Mouse (Mus musculus) neural tube, embryonic 12.5 days (tissue): ENCODE data around the gene Uqcc3. TPM values are rescaled to one million over a fixed set of nuclear protein-coding genes. Genes with fewer than 3 reads are reported as not detected.
"Not testable (repeated sequence)": the region's sequence is repeated elsewhere in the genome, so short reads cannot be mapped to it uniquely, and the experiment has no call there.

ENCODE experiments used
- ATAC-seq: fragments of 200-750 bp; cut with Nextera tagmentation; 2 replicates; pipeline ENCODE4 v1.8.0; 2017; ENCODE audit warnings: low read depth, mild to moderate bottlenecking, moderate TSS enrichment, moderate library complexity; ENCODE audit not compliant: low FRiP score
- H3K27ac ChIP-seq: fragments of 300-500 bp; sonication (generic); 2 replicates; pipeline ENCODE4 v1.5.1; 2016
- H3K27me3 ChIP-seq: fragments of 300-500 bp; sonication (generic); replicated peaks from 2 replicates; pipeline ENCODE4 v1.6.1; 2016; ENCODE audit warnings: mild to moderate bottlenecking
- H3K36me3 ChIP-seq: fragments of 300-500 bp; sonication (generic); 2 replicates; pipeline ENCODE4 v1.6.1; 2016; ENCODE audit warnings: mild to moderate bottlenecking
- H3K4me1 ChIP-seq: fragments of 300-500 bp; sonication (generic); 2 replicates; pipeline ENCODE4 v1.6.1; 2016
- H3K4me2 ChIP-seq: fragments of 300-500 bp; sonication (generic); replicated peaks from 2 replicates; pipeline ENCODE4 v1.6.1; 2016; ENCODE audit warnings: mild to moderate bottlenecking
- H3K4me3 ChIP-seq: fragments of 300-500 bp; sonication (generic); 2 replicates; pipeline ENCODE4 v1.5.1; 2016
- H3K9ac ChIP-seq: fragments of 300-500 bp; sonication (generic); 2 replicates; pipeline ENCODE4 v1.6.1; 2016; ENCODE audit warnings: mild to moderate bottlenecking
- H3K9me3 ChIP-seq: fragments of 300-500 bp; sonication (generic); 2 replicates; pipeline ENCODE4 v1.6.1; 2016; ENCODE audit warnings: mild to moderate bottlenecking
- WGBS: fragments of 180-500 bp; shearing (Covaris S2); methylation state at CpG from one replicate; pipeline ENCODE4 v1.1.7; 2016; 5-methylcytosine and 5-hydroxymethylcytosine counted together
- polyA plus RNA-seq: library from polyadenylated mRNA; unstranded; fragments of >200 nt; fragmentation: Nextera tagmentation; extraction: Ambion mirVana; gene quantifications from 2 replicates; pipeline ENCODE4 v1.2.1, GENCODE M21; 2016

Uqcc3 gene
- polyA plus RNA-seq, 1 experiment from 2014 or later, result 66.0 TPM

DNA sequence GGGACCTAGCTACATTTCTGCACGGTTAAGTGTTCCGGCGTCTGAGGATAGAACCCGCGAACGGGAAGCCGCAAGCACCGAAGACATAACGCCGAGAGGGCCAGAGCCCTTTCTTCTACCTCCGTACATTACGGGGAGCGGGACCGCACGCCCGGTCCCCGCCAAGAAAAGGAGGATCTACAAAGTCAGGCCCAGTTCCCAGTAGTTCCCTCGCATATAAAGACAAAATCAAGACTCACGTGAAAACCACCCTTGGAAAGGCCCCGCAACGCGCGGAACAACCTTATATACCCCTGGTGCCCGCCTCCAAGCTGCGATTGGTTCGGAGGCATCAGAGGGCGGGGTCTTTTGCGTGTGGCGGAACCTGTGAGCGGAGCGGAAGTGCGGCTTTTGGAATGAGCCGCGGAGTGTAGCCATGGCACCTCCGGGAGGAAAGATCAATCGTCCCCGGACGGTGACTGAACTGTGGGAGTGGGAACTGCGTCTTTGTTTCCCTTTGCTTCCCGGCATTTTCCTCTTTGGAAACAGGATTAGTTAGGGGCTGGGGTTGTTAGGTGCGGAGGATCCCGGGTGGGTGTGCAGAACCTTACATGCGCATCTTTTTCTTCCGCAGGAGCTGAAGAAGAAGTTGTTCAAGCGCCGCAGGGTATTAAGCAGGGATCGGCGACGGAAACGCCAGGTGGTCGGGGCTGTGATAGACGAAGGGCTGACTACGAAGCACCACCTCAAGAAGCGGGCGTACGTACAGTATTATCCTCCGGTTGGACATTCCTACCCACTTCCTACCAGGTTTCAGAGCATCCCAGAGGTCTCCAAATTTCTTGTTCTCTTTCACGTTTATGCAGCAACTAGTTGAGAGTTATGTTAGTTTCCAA lies 8.0 kb upstream of the Uqcc3 start, which contains the start of the genes 1810009A15Rik and Gm49416:
Gene 1810009A15Rik, plus strand, starts transcription at position 343 of the 875 bp plus-strand sequence.
Gene Gm49416, plus strand, starts transcription at position 416 of the 875 bp plus-strand sequence.
- peak within 1 kb of the TSS; percentile 75 for H3K9ac ChIP-seq
- H3K9me3 ChIP-seq, result no peaks in the 10 kb centered on the region
- H3K4me2 ChIP-seq, result peak within 1 kb of the TSS; percentile 79
- peak; percentile 95 for ATAC-seq
- peak within 1 kb of the TSS; percentile 57 for H3K4me3 ChIP-seq
- H3K27ac ChIP-seq, result peak within 1 kb of the TSS; percentile 67
- under 1% methylated on average over 58 of the region's 58 CpGs for WGBS
- peaks cover 11% of the 10 kb centered on the region for H3K36me3 ChIP-seq
- H3K27me3 ChIP-seq, result no peaks in the 10 kb centered on the region
- peaks cover 15% of the 10 kb centered on the region for H3K4me1 ChIP-seq

DNA sequence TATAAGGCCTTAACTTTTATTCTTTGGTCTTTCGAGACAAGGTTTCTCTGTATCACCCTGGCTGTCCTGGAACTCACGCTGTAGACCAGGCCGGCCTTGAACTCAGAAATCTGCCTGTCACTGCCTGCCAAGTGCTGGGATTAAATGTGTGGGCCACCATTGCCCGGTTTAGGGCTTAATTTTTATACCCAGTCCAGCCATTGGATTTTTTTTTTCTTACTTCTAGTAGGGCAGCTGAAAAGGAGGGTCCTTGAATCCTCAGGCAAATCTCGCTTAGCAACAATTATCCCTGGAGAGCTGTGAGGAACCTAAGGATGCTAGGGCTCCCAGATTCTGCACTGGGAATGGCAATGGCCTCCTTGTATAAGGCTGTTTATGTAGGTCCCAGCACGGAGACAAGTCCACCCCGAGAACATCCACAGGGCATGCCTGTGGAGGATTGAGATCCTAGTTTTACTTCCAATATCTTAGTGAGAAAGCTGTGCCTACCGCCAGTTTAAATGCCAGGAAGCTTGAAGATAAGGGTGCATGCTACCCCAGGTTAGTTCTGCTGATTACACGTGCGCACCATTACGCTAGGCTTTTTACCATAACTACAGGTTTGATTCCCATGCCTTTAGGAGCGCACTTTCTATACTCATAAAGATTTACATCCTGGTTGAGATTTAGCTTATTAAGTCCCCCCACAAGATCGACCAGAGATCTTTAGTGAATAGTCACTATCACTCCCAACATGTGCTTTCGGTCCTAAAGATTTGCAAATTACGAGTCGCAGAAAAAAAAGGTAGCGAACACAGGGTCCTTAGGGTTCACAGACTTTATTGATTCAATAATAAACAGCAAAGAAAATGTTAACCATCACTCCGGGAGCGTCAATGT lies 7.1 kb upstream of the Uqcc3 start:
- H3K27ac ChIP-seq, result peak overlapping the region; percentile 12; the same call in 1 of the 2 replicates
- no peaks in the 10 kb centered on the region for H3K27me3 ChIP-seq
- ATAC-seq, result no peak; the same call in 1 of the 2 replicates
- peak overlapping the region; percentile 57 for H3K4me3 ChIP-seq
- peak overlapping the region; percentile 79 for H3K4me2 ChIP-seq
- WGBS, result 13% methylated on average over 19 of the region's 19 CpGs
- H3K9me3 ChIP-seq, result no peaks in the 10 kb centered on the region
- H3K36me3 ChIP-seq, result peaks cover 11% of the 10 kb centered on the region
- H3K4me1 ChIP-seq, result peaks cover 12% of the 10 kb centered on the region
- peak overlapping the region; percentile 75 for H3K9ac ChIP-seq

DNA sequence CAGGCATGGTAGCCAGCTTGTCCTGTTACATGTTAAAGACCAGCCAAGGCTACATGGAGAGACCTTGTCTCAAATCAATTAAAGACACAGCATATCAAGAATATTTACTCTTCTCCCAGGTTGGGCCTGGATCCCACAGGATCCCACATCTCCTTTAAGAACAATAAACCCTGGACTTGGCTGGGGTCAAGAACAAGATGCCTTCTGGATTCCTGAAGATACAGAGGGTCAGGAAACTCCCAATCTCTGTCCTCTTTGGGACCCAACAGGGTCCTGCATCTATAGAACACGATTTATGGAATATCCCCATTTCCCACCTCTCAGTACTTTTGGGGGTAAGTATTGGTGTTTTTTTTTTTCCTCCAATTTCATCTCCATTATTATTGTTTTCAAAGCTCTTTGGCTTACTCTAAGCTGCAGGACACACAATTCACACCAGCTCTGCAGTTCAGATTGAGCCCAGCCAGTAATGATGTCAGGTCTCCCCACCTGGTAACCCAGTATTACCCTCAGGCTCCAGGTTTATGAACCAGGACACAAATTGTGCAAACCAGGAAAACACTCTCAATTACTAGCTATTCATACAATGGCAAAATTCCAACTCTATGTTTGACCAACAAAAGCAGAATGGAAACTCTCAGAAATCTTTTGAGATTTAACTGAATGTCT lies 6.3 kb upstream of the Uqcc3 start:
- peaks cover 12% of the 10 kb centered on the region for H3K4me1 ChIP-seq
- H3K4me3 ChIP-seq, result no peak overlapping the region
- H3K9me3 ChIP-seq, result no peaks in the 10 kb centered on the region
- H3K27ac ChIP-seq, result no peak overlapping the region
- H3K4me2 ChIP-seq, result peak overlapping the region; percentile 79
- no peaks in the 10 kb centered on the region for H3K27me3 ChIP-seq
- no peak for ATAC-seq
- H3K36me3 ChIP-seq, result peaks cover 11% of the 10 kb centered on the region
- WGBS, result 54% methylated on average over 1 of the region's 1 CpGs
- no peak overlapping the region for H3K9ac ChIP-seq

DNA sequence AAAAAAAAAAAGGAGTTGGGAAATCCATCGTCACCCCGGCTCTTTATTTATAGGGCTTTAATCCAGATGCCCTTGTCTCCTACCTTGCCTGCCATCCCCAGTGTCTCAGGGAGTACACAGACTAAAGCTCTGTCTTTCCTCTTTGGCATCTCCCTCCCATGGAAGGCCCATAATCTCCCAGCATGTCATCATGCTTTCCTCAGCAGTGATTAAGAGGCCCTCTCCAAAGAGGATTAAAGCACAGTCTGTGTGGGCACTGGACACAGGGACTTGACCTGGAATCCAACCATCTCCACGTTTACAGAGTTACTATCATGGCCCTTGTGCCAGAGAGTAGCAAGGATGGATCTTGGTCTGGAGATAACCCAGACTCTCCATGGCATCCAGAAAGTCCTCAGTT lies 2.9 kb upstream of the Uqcc3 start, which contains the start of the genes Lbhd1 and Gm49403:
Gene Lbhd1, plus strand, starts transcription at position 117 of the 400 bp plus-strand sequence.
Gene Gm49403, plus strand, starts transcription at position 315 of the 400 bp plus-strand sequence.
- 73% methylated on average over 3 of the region's 3 CpGs for WGBS
- Histone ChIP-seq H3K4me2 (no peak within 1 kb of the TSS), H3K4me1 (peaks cover 17% of the 10 kb centered on the region), H3K9ac (no peak within 1 kb of the TSS), H3K9me3 (no peaks in the 10 kb centered on the region), H3K36me3 (no peaks in the 10 kb centered on the region), H3K4me3 (no peak within 1 kb of the TSS), H3K27me3 (no peaks in the 10 kb centered on the region), H3K27ac (no peak within 1 kb of the TSS)
- ATAC-seq, result no peak

DNA sequence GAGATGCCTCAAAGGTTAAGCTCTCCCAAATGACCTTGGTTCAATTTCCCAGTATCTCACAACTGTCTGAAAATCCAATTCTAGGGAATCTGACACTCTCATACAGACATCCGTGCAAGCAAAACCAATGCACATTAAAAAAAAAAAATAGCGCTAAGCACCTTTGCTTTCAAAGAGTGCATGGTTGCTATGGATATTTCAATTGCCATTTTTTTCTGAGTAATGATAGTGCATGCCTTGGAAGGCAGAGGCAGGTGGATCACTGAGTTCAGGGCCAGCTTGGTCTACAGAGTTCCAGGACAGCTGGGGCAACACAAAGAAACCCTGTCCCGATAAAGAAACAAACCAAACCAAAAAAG lies 290 bp upstream of the Uqcc3 start:
- Histone ChIP-seq H3K4me2 (peak overlapping the region; percentile 77), H3K4me3 (peak overlapping the region; percentile 64), H3K36me3 (peaks cover 10% of the 10 kb centered on the region), H3K27me3 (no peaks in the 10 kb centered on the region), H3K27ac (no peak overlapping the region; the same call in 1 of the 2 replicates), H3K9ac (no peak overlapping the region), H3K9me3 (no peaks in the 10 kb centered on the region), H3K4me1 (0 out of 2 replicates have a peak, but pooled peaks cover 9% of the 10 kb centered on the region)
- WGBS, result 29% methylated on average over 3 of the region's 3 CpGs
- no peak; the same call in 1 of the 2 replicates for ATAC-seq

DNA sequence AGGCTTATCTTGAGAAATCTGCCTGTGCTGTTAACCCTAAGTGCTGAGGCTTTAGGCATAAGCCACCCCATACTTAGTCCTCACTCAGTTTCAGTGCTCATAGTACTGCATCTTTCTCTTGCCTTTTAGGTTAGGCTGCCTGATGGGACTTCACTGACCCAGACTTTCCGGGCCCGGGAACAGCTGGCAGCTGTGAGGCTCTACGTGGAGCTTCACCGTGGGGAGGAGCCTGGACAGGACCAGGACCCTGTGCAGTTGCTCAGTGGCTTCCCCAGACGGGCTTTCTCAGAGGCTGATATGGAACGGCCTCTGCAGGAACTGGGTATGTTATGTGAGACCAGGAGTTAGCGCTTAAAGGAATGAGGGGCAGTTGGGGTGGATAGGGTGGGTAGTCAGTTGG lies 5.7 kb downstream of the Uqcc3 start:
- WGBS, result 94% methylated on average over 7 of the region's 7 CpGs
- Histone ChIP-seq H3K27ac (no peak overlapping the region), H3K36me3 (peaks cover 39% of the 10 kb centered on the region), H3K9ac (no peak overlapping the region), H3K9me3 (no peaks in the 10 kb centered on the region), H3K4me2 (no peak overlapping the region), H3K27me3 (no peaks in the 10 kb centered on the region), H3K4me3 (no peak overlapping the region), H3K4me1 (peaks cover 15% of the 10 kb centered on the region)
- ATAC-seq, result no peak

DNA sequence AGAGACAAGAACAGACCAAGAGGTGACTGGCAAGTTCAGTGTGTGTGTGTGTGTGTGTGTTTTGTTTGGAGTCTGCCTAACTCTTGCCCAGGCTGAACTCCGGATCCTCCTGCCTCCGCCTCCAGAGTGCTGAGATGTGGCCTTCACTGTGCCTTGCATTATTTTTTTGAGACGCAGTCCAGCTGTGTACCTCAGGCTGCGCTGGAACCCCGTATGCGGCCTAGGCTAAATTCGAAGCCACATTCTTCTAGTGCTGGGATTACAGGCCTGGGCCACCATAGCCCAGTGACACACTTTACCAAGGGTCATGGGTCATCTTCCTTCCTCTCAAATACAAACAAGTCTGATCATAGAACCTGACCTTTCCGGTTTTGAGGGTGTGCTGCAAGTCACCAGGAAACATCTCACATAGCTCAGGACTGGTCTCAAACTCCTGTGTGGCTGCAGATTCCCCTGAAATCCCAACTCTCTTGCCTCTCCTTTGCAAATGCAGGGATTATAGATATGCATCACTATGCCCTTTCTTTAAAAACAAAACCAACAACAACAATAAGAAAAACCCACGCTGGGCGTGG lies 8.4 kb downstream of the Uqcc3 start:
- Histone ChIP-seq H3K27ac (0 out of 2 replicates have a peak overlapping the region, but pooled peaks have one; percentile 33), H3K4me3 (peak overlapping the region; percentile 79)
- ATAC-seq, result no peak

DNA sequence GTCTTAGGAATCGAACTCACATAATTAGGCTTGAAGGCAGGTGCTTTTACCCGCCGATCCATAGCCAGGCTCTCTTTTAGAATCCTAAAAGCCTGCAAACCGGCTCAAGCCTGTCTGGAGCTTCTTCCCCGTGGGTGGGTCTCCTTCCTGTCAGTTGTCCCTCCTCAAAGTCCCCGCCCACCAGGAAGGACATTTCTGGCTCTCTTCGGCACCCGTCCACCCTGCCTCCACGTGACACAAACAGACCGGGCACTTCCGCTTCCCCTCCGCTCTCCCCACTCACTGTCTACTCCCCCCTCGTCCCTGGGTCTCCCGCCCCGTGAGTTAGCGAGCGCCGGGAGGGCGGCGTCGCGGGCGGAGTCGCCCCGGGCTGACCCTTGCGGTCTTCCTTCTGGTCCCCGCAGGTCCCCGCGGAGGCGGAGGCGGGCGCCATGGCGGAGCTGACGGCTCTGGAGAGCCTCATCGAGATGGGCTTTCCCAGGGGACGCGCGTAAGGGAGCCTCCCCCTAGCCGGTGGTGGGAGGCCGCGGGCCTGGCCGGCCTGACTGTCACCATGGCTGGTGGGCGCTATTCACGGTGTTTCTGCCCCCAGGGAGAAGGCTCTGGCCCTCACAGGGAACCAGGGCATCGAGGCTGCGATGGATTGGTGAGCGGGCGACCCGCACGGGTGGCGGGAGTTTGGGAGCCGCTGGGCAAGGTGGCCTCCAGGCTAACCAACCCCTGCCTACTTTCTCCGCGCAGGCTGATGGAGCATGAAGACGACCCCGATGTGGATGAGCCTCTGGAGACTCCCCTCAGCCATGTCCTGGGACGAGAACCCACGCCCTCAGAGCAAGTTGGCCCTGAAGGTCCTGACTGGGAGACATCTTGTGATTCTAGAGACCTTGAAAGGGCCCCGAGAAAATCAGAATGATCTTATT lies 9.2 kb downstream of the Uqcc3 start, which contains the start of gene Ubxn1:
Gene Ubxn1, plus strand, starts transcription at position 230 of the 920 bp plus-strand sequence.
- Histone ChIP-seq H3K36me3 (peaks cover 33% of the 10 kb centered on the region), H3K27ac (peak within 1 kb of the TSS; percentile 33; the same call in 1 of the 2 replicates), H3K4me3 (peak within 1 kb of the TSS; percentile 79), H3K4me1 (peaks cover 9% of the 10 kb centered on the region), H3K4me2 (peak within 1 kb of the TSS; percentile 92), H3K9me3 (no peaks in the 10 kb centered on the region), H3K9ac (peak within 1 kb of the TSS; percentile 96), H3K27me3 (no peaks in the 10 kb centered on the region)
- ATAC-seq, result peak; percentile 97
- under 1% methylated on average over 59 of the region's 59 CpGs for WGBS

More for the DNA sequence above, 8.4 kb downstream of the Uqcc3 start:
- peaks cover 39% of the 10 kb centered on the region for H3K36me3 ChIP-seq
- no peaks in the 10 kb centered on the region for H3K9me3 ChIP-seq
- H3K4me1 ChIP-seq, result peaks cover 9% of the 10 kb centered on the region
- peak overlapping the region; percentile 96 for H3K9ac ChIP-seq
- H3K27me3 ChIP-seq, result no peaks in the 10 kb centered on the region
- 81% methylated on average over 10 of the region's 10 CpGs for WGBS
- H3K4me2 ChIP-seq, result peak overlapping the region; percentile 92

DNA sequence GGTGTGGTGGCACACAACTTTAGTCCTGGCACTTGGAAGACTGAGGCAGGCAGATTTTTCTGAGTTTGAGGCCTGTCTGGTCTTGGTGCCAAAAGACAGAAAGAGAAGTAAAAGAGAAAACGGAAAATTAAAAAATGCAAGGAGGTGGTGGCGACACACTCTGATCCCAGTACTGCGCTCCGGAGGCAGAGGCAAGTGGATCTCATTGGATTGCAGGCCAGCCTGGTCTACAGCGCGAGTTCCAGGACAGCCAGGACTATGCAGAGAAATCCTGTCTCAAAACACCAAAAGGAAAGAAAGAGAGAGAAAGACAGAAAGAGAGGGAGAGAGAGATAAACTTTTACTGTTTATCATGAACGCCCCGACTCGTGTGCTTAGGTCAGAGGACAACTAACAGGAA lies 9.9 kb downstream of the Uqcc3 start:
- Histone ChIP-seq H3K4me3 (peak overlapping the region; percentile 79), H3K4me2 (peak overlapping the region; percentile 92), H3K27me3 (no peaks in the 10 kb centered on the region), H3K36me3 (peaks cover 27% of the 10 kb centered on the region), H3K9me3 (no peaks in the 10 kb centered on the region), H3K9ac (peak overlapping the region; percentile 96), H3K27ac (peak overlapping the region; percentile 23; the same call in 1 of the 2 replicates), H3K4me1 (peaks cover 9% of the 10 kb centered on the region)
- peak; percentile 51 for ATAC-seq
- 64% methylated on average over 9 of the region's 9 CpGs for whole genome bisulfite sequencing

DNA sequence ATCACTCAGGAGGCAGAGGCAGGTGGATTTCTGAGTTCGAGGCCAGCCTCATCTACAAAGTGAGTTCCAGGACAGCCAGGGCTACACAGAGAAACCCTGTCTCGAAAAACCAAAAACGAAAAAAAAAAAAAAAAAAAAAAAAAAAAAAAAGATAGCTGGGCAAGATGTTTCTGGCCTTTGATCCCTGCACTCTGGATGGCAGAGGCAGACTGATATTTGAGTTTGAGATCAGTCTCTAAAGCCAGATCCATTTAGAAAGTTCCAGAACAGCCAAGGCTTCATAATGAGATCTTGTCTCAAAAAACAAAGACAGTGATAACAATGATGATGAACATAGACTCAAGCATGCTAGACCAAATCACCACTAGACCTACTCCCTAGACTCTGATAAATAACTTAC lies 10.3 kb downstream of the Uqcc3 start:
- not testable (repeated sequence) for H3K27me3 ChIP-seq, H3K9me3 ChIP-seq, H3K4me1 ChIP-seq, H3K27ac ChIP-seq, ATAC-seq, H3K9ac ChIP-seq
- WGBS, result 70% methylated on average over 3 of the region's 3 CpGs
- Histone ChIP-seq H3K4me2 (peak overlapping the region; percentile 92), H3K36me3 (peaks cover 22% of the 10 kb centered on the region), H3K4me3 (peak overlapping the region; percentile 79; the same call in 1 of the 2 replicates)
